Mouse (Mus musculus) adrenal gland, postnatal 4 days (tissue): ENCODE measurements at regions not wholly inside any gene's neighbourhood (a gene's known extent, or its start where the extent isn't known, plus 50 kb on each side); places are given as distances from the start of the nearest gene placed in this dataset.
"Not testable (repeated sequence)": the region's sequence is repeated elsewhere in the genome, so short reads cannot be mapped to it uniquely, and the experiment has no call there.

Experiments
- DNase-seq, 2 experiments: peaks; one replicate each; pipeline ENCODE4 v3.0.0; 2021 to 2022; ENCODE audit warnings: low spot score in 2 of 2, mixed read lengths in 2 of 2

DNA sequence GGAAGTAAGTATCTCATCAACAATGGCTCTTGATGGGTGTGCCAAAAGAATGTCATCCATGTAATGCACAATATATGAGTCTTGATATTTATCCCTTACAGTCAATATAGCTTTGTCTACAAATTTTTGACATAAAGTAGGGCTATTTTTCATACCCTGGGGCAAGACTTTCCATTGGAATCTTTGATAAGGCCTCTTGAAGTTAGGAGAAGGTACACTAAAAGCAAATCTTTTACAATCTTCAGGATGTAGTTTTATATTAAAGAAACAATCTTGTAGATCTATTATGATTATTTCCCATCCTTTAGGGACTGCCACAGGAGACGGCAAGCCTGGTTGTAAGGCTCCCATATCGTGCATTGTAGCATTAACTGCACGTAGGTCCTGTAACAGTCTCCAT, 1038.8 kb upstream of the Sel1l start:
- DNase-seq: no peak

DNA sequence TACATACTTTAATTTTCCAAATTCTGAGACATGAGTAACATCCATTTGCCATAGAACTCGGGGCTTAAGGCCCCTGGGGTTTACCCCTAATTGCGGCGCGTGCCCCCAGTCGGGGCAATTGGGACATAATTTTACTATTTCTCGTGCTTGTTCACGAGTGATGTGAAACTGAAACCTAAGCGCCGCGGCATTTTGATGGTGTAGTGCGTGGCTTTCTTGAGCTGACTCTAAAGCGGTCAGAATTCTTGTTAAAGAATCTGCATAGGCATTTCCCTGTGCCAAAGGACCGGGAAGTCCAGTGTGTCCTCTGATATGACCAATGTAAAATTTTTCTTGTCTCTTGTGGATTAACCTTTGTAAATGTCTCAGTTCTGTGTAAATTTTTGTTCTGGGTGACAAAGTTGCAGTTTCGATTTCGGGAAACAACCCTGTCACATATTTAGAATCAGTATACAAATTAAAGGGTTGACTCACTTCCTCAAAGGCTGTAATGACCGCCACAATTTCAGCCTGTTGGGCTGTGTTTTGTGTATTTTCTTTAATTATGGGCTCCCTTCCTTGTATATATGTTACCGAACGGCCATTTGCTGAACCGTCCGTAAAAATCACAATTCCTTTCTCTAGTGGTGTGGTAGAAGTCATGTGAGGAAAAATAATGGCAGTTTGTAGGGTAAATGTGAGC, 1037.6 kb upstream of the Sel1l start:
- not testable (repeated sequence) for DNase-seq

- DNase-seq: not testable (repeated sequence)
Observed at GRCm38 (mm10) chr12:92884014-92884413, 1035.1 kb upstream of the Sel1l start.

DNA sequence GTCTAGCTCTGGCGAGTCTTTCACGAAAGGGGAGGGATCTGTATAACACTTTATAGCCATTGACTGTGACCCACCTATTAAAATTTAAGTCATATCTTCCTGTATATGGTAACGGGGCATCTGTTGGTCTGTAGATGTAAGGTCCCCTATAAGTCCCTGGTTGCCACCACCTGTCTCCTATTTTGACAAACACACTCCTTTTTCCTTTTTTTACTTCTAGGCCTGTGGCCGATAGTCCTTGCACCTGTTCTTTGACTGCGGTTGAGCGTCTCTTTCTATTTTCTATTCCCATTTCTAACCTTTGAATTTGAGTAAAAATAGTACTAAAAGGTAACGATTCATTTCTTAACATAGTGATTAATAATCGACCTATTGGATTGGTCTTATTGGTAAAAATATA, 1034.1 kb upstream of the Sel1l start:
- DNase-seq: not testable (repeated sequence)

DNA sequence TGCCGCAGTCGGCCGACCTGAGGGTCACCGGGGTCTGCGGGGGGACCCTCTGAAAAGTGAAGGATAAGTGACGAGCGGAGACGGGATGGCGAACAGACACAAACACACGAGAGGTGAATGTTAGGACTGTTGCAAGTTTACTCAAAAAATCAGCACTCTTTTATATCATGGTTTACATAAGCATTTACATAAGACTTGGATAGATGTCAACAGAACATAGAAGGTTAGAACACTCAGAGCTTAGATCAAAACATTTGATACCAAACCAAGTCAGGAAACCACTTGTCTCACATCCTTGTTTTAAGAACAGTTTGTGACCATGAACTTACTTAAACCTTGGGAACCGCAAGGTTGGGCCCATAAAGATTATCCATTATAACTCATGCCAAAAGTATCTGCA, 1033.6 kb upstream of the Sel1l start:
- not testable (repeated sequence) for DNase-seq

DNA sequence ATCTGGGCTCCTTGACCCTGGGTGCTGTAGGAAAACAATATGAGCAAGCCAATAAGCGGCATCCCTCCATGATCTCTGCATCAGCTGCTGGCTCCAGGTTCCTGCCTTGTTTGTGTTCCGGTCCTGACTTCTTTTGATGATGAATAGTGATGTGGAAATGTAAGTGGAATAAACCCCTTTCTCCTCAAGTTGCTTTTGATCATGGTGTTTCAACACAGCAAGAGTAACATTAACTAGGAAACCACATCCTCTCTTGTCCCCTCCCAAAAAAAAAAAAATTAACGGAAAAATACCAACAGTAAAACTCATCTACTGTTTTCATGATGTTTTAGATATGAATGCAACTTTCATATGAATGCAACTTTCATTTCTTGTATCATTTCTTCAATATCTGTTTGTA, 1024.6 kb upstream of the Sel1l start:
- no peak for DNase-seq

DNA sequence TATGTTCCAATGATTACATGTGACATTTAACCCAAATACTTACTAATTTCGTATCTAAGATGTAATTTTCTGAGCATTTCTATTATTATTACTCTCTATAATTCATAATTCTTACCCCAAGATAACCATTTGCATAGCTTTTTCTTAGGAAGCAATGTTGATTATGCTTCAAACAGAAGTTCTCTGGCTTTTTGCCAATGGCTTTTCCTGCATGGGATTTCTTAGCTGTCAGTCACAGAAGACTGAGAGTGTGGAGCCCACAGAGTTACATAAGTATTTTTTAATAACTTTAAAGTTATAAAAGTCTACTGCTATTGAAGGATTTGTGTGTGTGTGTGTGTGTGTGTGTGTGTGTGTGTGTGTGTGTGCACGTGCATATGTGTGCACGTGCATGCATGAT, 1020.4 kb upstream of the Sel1l start:
- DNase-seq: no peak

GRCm38 (mm10) chr12:92823090-92823786, 974.3 kb upstream of the Sel1l start:
- DNase-seq: no peak

DNA sequence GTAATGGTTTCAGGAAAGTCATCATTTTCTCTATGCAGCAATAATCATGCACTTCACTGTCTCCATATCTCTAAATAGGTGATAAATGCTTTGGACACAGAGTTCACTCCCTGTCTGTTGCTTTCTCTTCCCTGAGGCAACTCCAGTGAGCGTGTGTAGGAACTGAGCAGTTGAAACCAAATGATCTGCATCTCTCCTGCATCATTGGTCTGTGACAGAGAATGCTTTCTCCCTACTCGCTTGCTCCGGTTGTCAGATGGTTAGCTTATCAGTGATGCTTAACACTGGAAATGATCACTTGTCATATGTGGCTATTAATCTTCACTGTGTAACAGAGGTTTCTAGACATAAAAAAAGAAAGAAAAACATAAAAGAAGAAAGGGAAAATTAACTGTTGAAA, 969.7 kb upstream of the Sel1l start:
- DNase-seq: no peak

DNA sequence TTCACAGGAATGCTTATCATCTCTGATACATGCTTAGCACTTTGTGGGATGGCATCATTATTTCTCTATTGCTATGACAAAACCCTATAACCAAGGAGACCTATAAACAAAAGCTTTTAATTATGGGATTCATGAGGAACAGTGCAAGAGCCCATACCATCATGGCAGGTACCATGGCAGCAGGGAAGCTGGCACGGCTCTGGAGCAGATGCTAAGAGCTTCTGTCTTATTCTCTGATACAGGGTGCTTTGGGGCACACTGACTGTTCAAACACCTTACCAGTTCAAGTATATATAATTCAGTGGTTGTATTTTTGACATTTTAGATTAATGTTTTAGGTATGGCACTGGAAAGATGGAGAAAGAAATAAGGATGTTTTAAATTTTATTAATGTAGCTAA, 952.2 kb upstream of the Sel1l start:
- DNase-seq: no peak

DNA sequence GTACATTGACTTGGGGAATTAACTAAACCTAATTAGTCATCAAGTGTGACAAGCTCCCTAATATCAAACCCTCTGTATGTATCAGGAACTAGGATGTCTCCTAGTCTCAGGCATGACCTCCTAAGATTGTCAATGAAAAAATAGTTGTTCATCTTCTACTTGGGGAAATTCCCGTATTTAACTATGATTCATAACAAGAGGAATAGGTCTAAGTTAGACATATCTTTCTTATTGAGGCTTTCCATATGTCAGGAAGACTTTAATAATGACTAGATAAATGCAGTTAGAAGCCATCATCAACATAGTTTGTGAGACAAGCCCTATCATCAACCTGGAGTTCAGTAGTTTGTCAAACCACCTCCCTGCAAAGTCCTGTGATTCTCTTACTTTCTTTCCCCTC, 934.4 kb upstream of the Sel1l start:
- no peak for DNase-seq

DNA sequence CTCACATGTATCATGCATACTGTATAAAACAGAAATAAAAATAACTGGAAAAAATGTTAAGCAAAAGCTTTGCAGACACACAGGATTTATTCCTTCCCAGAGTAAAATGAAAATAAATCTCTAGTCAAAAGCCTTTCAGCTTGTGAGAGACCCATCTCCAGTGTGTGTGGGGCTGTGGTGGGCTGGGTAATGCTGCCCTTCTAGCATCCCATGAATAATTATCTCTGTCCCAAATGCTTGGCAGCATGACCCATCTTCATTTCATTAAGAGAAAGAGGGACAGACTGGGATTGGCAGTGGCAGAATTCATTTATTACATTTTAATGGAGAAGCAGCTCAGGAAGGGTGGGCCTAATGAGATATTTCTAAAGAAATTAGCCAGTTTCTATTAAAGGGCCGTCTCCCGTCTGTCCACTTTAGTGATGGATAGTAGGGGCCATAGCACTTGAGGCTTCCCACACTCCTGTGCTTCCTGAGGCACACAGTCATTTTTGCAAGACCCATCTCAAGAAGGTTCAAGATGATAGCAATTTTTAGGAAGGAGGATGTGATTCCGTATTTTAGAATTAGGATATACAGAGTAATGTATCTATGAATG, 930.8 kb upstream of the Sel1l start:
- no peak for DNase-seq

DNA sequence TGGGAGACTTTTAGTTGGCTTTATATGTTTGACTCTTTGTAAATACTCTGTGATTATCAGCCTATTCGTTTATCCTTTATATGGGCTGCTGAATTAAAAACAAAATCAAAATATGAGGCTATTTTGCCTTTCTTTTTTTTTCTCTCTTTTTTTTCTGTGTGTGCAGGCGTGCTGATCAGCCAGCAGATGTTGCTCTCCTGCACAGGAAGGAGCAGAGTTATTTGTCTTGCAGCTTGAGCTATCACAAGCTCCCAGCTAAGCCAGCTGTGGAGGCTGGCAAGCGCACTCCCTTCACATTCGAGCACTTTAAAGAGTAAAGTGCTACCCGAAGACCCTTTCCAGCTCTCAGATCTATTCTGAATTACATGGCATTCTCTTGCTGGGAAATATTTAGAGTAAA, 926.7 kb upstream of the Sel1l start:
- DNase-seq: no peak

GRCm38 (mm10) chr12:92748576-92748975, 899.6 kb upstream of the Sel1l start:
- no peak for DNase-seq

- DNase-seq: no peak
Observed at GRCm38 (mm10) chr12:92740818-92741217, 891.9 kb upstream of the Sel1l start.

GRCm38 (mm10) chr12:92739196-92739595, 890.2 kb upstream of the Sel1l start:
- DNase-seq: no peak

DNA sequence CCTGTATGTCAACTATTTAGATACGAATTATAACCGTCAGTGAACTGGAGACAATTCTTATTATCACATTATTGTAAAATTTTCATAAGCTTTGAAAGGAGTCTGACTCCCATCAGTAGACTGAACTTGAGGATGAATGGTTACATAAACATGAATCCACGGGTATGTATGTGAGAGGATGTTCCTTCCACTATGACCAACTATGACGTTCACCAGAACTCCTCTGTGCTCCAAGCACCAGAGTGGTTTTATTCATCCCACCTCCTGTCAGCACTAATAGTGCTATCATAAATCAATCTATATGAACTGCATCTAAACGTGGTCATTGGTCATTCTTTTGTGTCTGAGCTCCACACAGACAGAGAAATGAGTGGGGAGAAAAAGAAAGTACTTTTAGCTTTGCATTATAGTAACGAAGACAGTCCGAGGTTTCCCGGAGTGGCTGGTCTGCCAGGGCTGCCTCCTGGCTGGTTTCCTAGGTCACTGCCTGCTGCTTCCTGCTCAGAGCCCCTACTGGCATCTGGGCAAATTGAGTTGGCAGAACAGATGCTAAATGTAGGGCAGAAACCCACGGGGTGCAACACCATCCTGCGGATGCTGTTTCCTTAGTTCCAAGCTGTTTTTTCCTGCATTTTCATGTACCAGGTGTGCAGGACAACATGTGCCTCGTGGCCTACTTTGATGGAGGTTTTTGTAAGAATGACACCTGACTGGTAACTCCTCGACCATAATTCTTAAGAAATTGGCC, 888.8 kb upstream of the Sel1l start:
- DNase-seq: no peak

GRCm38 (mm10) chr12:92723022-92723421, 874.1 kb upstream of the Sel1l start:
- DNase-seq: no peak

- DNase-seq: no peak
Observed at GRCm38 (mm10) chr12:92713415-92713814, 864.5 kb upstream of the Sel1l start.

GRCm38 (mm10) chr12:92708466-92708865, 859.5 kb upstream of the Sel1l start:
- DNase-seq: no peak

GRCm38 (mm10) chr12:92703731-92704130, 854.8 kb upstream of the Sel1l start:
- DNase-seq: no peak

- DNase-seq: no peak
Observed at GRCm38 (mm10) chr12:92692956-92693355, 844.0 kb upstream of the Sel1l start.
